Mouse (Mus musculus) heart, embryonic 11.5 days (tissue): ENCODE data around the gene Cln6. TPM values are rescaled to one million over a fixed set of nuclear protein-coding genes. Genes with fewer than 3 reads are reported as not detected.
"Not testable (repeated sequence)": the region's sequence is repeated elsewhere in the genome, so short reads cannot be mapped to it uniquely, and the experiment has no call there.

Source experiments
- ATAC-seq: fragments of 200-750 bp; cut with Nextera tagmentation; replicated peaks from 2 replicates; pipeline ENCODE4 v1.8.0; 2017; ENCODE audit warnings: moderate library complexity; ENCODE audit not compliant: insufficient number of reproducible peaks, low FRiP score, low TSS enrichment
- H3K27ac ChIP-seq: fragments of 300-500 bp; sonication (generic); 2 replicates; pipeline ENCODE4 v1.5.1; 2014; ENCODE audit warnings: mild to moderate bottlenecking, low read depth, low read length
- H3K27me3 ChIP-seq: fragments of 300-500 bp; sonication (generic); 2 replicates; pipeline ENCODE4 v1.6.1; 2014; ENCODE audit warnings: mild to moderate bottlenecking, low read length, mixed read lengths; ENCODE audit not compliant: control insufficient read depth, insufficient read depth
- H3K36me3 ChIP-seq: fragments of 300-500 bp; sonication (generic); 2 replicates; pipeline ENCODE4 v1.6.1; 2014; ENCODE audit warnings: mild to moderate bottlenecking, low read length, moderate library complexity, mixed read lengths; ENCODE audit not compliant: control insufficient read depth, insufficient read depth
- H3K4me1 ChIP-seq: fragments of 300-500 bp; sonication (generic); 2 replicates; pipeline ENCODE4 v1.6.1; 2014; ENCODE audit warnings: low read length; ENCODE audit not compliant: control insufficient read depth, insufficient read depth
- H3K4me2 ChIP-seq: fragments of 300-500 bp; sonication (generic); 2 replicates; pipeline ENCODE4 v1.6.1; 2014; ENCODE audit warnings: mild to moderate bottlenecking, moderate library complexity
- H3K4me3 ChIP-seq: fragments of 300-500 bp; sonication (generic); 2 replicates; pipeline ENCODE4 v1.5.1; 2014; ENCODE audit warnings: low read depth, low read length
- H3K9ac ChIP-seq: fragments of 300-500 bp; sonication (generic); 2 replicates; pipeline ENCODE4 v1.6.1; 2014; ENCODE audit warnings: mild to moderate bottlenecking, low read depth, low read length, moderate library complexity
- H3K9me3 ChIP-seq: fragments of 300-500 bp; sonication (generic); replicated peaks from 2 replicates; pipeline ENCODE4 v1.6.1; 2016; ENCODE audit warnings: low read length; ENCODE audit not compliant: control insufficient read depth
- WGBS: fragments of 180-500 bp; shearing (Covaris S2); extraction: QIAGEN DNeasy Blood & Tissue Kit; methylation state at CpG from one replicate; pipeline ENCODE4 v1.1.7; 2014; ENCODE audit not compliant: insufficient replicate concordance; 5-methylcytosine and 5-hydroxymethylcytosine counted together
- polyA plus RNA-seq: library from polyadenylated mRNA; unstranded; fragments of >200 nt; fragmentation: Nextera tagmentation; extraction: Ambion mirVana; gene quantifications from 2 replicates; pipeline ENCODE4 v1.2.1, GENCODE M21; 2014

Gene Cln6
- 17.9 and 21.0 TPM in 2 replicates for polyA plus RNA-seq

GRCm38 (mm10) chr9:62838506-62839171 lies at the start of gene Cln6:
TSS of gene Cln6 (plus strand) at chr9:62838785.
- ATAC-seq, result peak; percentile 91
- WGBS, result 0% methylated on average over 37 of the region's 48 CpGs

DNA sequence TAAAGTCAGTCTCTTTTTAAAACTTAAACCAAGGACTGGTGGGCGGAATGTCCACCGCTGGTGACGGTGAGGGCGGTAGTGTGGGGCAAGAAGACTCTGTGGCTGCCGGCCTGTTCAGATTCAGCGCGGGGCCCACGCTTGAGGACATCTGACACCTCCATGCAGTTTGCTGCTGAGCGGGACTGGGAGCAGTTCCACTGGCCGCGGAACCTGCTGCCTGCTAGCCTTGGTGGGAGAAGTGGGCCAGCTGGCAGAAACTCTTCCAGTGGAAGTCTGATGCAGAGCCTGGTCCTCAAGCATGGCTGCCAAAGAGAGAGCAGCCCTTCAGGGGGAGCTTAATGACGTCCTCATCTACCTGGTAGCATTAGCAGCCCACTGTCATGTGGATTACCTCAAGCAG lies 48.7 kb upstream of the Cln6 start:
- Histone ChIP-seq H3K4me1 (no peaks in the 10 kb centered on the region), H3K27ac (no peak overlapping the region), H3K36me3 (peaks cover 6% of the 10 kb centered on the region; the same call in 1 of the 2 replicates), H3K27me3 (no peaks in the 10 kb centered on the region), H3K4me3 (no peak overlapping the region), H3K9me3 (no peaks in the 10 kb centered on the region), H3K9ac (no peak overlapping the region), H3K4me2 (no peak overlapping the region)
- ATAC-seq, result no peak
- 83% methylated on average over 12 of the region's 12 CpGs for WGBS

More at GRCm38 (mm10) chr9:62838506-62839171, at the start of gene Cln6:
- Histone ChIP-seq H3K36me3 (no peaks in the 10 kb centered on the region), H3K9me3 (no peaks in the 10 kb centered on the region), H3K4me3 (peak within 1 kb of the TSS; percentile 71), H3K27ac (peak within 1 kb of the TSS; percentile 73), H3K9ac (peak within 1 kb of the TSS; percentile 92), H3K4me2 (peak within 1 kb of the TSS; percentile 78), H3K4me1 (peaks cover 11% of the 10 kb centered on the region), H3K27me3 (no peaks in the 10 kb centered on the region)

DNA sequence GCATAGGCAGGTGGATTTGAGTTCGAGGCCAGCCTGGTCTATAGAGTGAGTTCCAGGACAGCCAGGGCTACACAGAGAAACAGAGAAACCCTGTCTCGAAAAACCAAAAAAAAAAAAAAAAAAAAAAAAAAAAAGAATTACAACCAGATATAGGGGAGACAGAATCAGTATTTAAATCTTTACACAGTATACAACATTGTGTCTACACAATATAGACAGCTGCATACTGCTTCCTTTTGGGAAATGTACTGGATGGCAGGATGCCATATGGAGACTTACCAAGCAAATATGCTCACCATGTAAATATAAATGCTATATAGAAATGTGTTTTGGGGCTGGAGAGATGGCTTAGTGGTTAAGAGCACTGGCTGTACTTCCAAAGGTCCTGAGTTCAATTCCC lies 39.4 kb upstream of the Cln6 start:
- H3K4me2 ChIP-seq, H3K9me3 ChIP-seq, H3K4me1 ChIP-seq, H3K4me3 ChIP-seq, H3K27ac ChIP-seq, ATAC-seq, H3K9ac ChIP-seq, H3K27me3 ChIP-seq: not testable (repeated sequence)
- H3K36me3 ChIP-seq, result peaks cover 14% of the 10 kb centered on the region
- WGBS, result 94% methylated on average over 2 of the region's 2 CpGs

GRCm38 (mm10) chr9:62810095-62810494 lies 28.5 kb upstream of the Cln6 start:
- no peaks in the 10 kb centered on the region for H3K27me3 ChIP-seq
- H3K9ac ChIP-seq, result peak overlapping the region; percentile 97
- H3K9me3 ChIP-seq, result no peaks in the 10 kb centered on the region
- no peaks in the 10 kb centered on the region for H3K36me3 ChIP-seq
- H3K4me2 ChIP-seq, result peak overlapping the region; percentile 99
- no peak overlapping the region for H3K27ac ChIP-seq
- peaks cover 10% of the 10 kb centered on the region for H3K4me1 ChIP-seq
- H3K4me3 ChIP-seq, result peak overlapping the region; percentile 94
- no peak for ATAC-seq
- WGBS, result 14% methylated on average over 8 of the region's 8 CpGs

DNA sequence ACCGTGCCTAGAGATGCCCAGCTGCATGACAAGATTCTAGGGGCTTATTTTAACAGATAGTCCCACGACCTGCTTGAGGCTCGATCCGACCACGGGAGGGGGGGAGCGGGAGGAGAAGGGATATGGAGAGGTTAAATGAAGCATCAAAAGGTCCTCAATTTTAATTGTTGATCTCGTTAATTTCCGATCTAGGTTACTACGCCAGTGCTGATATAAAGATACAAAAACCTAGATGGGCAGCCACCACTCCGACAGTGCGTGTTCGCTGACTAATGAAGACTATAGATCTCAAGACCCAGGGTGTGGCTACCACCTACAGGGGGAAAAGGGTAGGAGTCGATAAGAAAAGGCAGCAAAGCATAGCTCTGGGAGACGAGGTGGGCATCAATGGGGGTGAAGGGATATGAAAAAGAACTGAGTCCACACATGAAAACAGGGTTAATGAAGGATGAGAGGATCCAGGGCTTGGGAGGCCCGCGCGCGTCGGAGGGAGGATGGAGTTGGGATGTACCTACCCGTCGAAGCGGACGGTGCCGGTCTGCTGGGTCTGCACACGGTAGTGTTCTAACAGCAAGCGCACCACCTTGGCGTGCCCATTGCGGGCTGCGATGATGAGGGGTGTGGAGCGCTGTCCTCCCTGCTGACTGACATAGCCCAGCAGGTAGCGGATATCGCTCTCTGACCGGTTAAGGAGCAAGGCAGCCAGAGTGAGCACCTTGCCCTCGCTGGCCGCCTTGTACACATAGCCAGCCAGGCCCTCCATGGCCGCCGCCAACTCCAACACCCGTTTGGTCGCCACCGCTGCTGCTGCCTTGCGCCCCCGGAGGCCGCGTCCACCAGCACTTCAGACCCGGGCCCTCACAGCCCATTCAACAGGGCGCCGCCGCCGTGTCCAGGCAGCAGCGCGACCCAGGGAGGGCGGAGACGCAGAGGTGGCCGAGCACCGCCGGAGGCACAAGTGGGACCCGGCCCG lies 27.8 kb upstream of the Cln6 start:
- peak; percentile 39 for ATAC-seq
- peak overlapping the region; percentile 99 for H3K4me2 ChIP-seq
- H3K4me3 ChIP-seq, result peak overlapping the region; percentile 94
- peaks cover 10% of the 10 kb centered on the region for H3K4me1 ChIP-seq
- H3K27me3 ChIP-seq, result no peaks in the 10 kb centered on the region
- H3K9ac ChIP-seq, result peak overlapping the region; percentile 97
- H3K36me3 ChIP-seq, result no peaks in the 10 kb centered on the region
- peak overlapping the region; percentile 96 for H3K27ac ChIP-seq
- H3K9me3 ChIP-seq, result no peaks in the 10 kb centered on the region
- 1% methylated on average over 58 of the region's 58 CpGs for WGBS

GRCm38 (mm10) chr9:62811516-62812121 lies 27.0 kb upstream of the Cln6 start, which contains the start of gene Fem1b:
TSS of gene Fem1b (minus strand) at chr9:62811934.
- ATAC-seq, result peak; percentile 85
- under 1% methylated on average over 66 of the region's 68 CpGs for WGBS
- H3K4me2 ChIP-seq, result peak within 1 kb of the TSS; percentile 99
- H3K36me3 ChIP-seq, result no peaks in the 10 kb centered on the region
- peak within 1 kb of the TSS; percentile 96 for H3K27ac ChIP-seq
- no peaks in the 10 kb centered on the region for H3K9me3 ChIP-seq
- peak within 1 kb of the TSS; percentile 94 for H3K4me3 ChIP-seq
- no peaks in the 10 kb centered on the region for H3K27me3 ChIP-seq
- H3K9ac ChIP-seq, result peak within 1 kb of the TSS; percentile 97
- H3K4me1 ChIP-seq, result peaks cover 10% of the 10 kb centered on the region

GRCm38 (mm10) chr9:62812216-62813049 lies 26.2 kb upstream of the Cln6 start:
- H3K4me1 ChIP-seq, result peaks cover 10% of the 10 kb centered on the region
- peak overlapping the region; percentile 99 for H3K4me2 ChIP-seq
- peak overlapping the region; percentile 97 for H3K9ac ChIP-seq
- H3K36me3 ChIP-seq, result no peaks in the 10 kb centered on the region
- H3K9me3 ChIP-seq, result no peaks in the 10 kb centered on the region
- H3K27ac ChIP-seq, result peak overlapping the region; percentile 96
- no peaks in the 10 kb centered on the region for H3K27me3 ChIP-seq
- no peak for ATAC-seq
- H3K4me3 ChIP-seq, result peak overlapping the region; percentile 94
- WGBS, result 14% methylated on average over 14 of the region's 14 CpGs
